In genomic region chr10:70041562-70041961, GRCm38 (mm10) we compare ENCODE assay signal across 26 mouse cellular contexts. TPM values are rescaled to one million over a fixed set of nuclear protein-coding genes. Genes with fewer than 3 reads are reported as not detected.
DNase-seq lines count a peak whose midpoint lies in the region; ATAC-seq and TF ChIP-seq lines count a peak whose summit lies in the region.
"Had no signal": no experiment of that assay in that cellular context is flagged by ENCODE, and none has a peak within 500 bp of the region (broad histone marks: within the 10 kb centered on the region; RNA-seq: fewer than 3 reads in every experiment).

No protein-coding gene starts in this region.

- H3K4me3 ChIP-seq in gastrocnemius, adult 2 months = no peak overlapping the region
- H3K4me3 ChIP-seq in MEL (ENCODE audit: control insufficient read depth in 1 of 2, insufficient read depth in 1 of 2, low read depth in 2 of 2, low read length in 2 of 2) = no peak overlapping the region
- H3K4me3 ChIP-seq in hindbrain, embryonic 11.5 days (ENCODE audit: low read depth, low read length) = no peak overlapping the region
- no peak overlapping the region for H3K4me3 ChIP-seq in midbrain, embryonic 15.5 days
- H3K4me3 ChIP-seq: embryonic facial prominence, embryonic 13.5 days; embryonic facial prominence, embryonic 15.5 days; erythroblast, embryonic 14.5 days; forebrain, embryonic 10.5 days; forebrain, embryonic 12.5 days had no signal

- TF ChIP-seq EP300 in MEL (IDR thresholded peaks at IDR 0.05; ENCODE audit: low read depth in 1 of 2, low read length in 2 of 2) = no peak

- no peak for DNase-seq in gastrocnemius, adult 2 months
- DNase-seq in gastrocnemius, postnatal 14 days = no peak
- DNase-seq in A20 (ENCODE audit: low read depth, low spot score) = peak; percentile 42
- peak; percentile 13 for DNase-seq in MEL (ENCODE audit: low read depth, low spot score)
- DNase-seq in ZHBTc4 (ENCODE audit: low read depth, low spot score) = peak; percentile 59
- DNase-seq in hindbrain, embryonic 11.5 days (ENCODE audit: low spot score) = no peak
- DNase-seq: adrenal gland, adult 2 months; adrenal gland, postnatal 10 days; adrenal gland, postnatal 25 days; cerebellum, adult 11 months; cerebellum, adult 18-20 months; cerebellum, adult 8-10 months; cerebellum, adult 9-11 months; cerebellum, postnatal 14 days; cerebellum, postnatal 36 days; embryo, embryonic 11 days had no signal

- H3K36me3 ChIP-seq in MEL (ENCODE audit: control insufficient read depth in 1 of 2, insufficient read depth in 2 of 2, low read length in 2 of 2) = no peaks in the 10 kb centered on the region
- no peaks in the 10 kb centered on the region for H3K36me3 ChIP-seq in hindbrain, embryonic 11.5 days (ENCODE audit: control insufficient read depth, insufficient read depth, low read length)
- no peaks in the 10 kb centered on the region for H3K36me3 ChIP-seq in midbrain, embryonic 15.5 days (replicated peaks)
- H3K36me3 ChIP-seq: embryonic facial prominence, embryonic 13.5 days; embryonic facial prominence, embryonic 15.5 days; forebrain, embryonic 10.5 days; forebrain, embryonic 12.5 days; G1E had no signal

- TF ChIP-seq POLR2A in MEL (IDR thresholded peaks at IDR 0.05; ENCODE audit: control insufficient read depth in 1 of 2, insufficient read depth in 1 of 2, low read depth in 1 of 2, low read length in 2 of 2, poor library complexity in 1 of 2) = no peak

- intact Hi-C loops in gastrocnemius, adult 2 months (cut with DNase I) = loop anchor here (5.0 kb wide), 1 partner anchor 56 kb away; the partner anchor contains the start of gene Ccdc6
- intact Hi-C loops in gastrocnemius, postnatal 14 days (cut with DNase I; ENCODE audit: low total_unique reads) = no loop called here

- no peak overlapping the region for H3K4me2 ChIP-seq in hindbrain, embryonic 11.5 days (replicated peaks; ENCODE audit: low read depth, low read length)
- no peak overlapping the region for H3K4me2 ChIP-seq in midbrain, embryonic 15.5 days
- H3K4me2 ChIP-seq: embryonic facial prominence, embryonic 13.5 days; embryonic facial prominence, embryonic 15.5 days; forebrain, embryonic 12.5 days had no signal

- TF ChIP-seq CTCF in gastrocnemius, adult 2 months (IDR thresholded peaks at IDR 0.05) = no peak
- TF ChIP-seq CTCF in MEL (IDR thresholded peaks at IDR 0.05 in 2 of 3, conservative IDR thresholded peaks at IDR 0.05 in 1 of 3; ENCODE audit: control insufficient read depth in 1 of 3, insufficient read depth in 1 of 3, low read depth in 2 of 3, low read length in 3 of 3, poor library complexity in 1 of 3, severe bottlenecking in 1 of 3) = no peak

- H3K4me1 ChIP-seq in MEL (ENCODE audit: control insufficient read depth in 1 of 2, insufficient read depth in 2 of 2, low read length in 2 of 2) = no peaks in the 10 kb centered on the region
- H3K4me1 ChIP-seq in hindbrain, embryonic 11.5 days (replicated peaks; ENCODE audit: control insufficient read depth, insufficient read depth, low read length) = no peaks in the 10 kb centered on the region
- H3K4me1 ChIP-seq in midbrain, embryonic 15.5 days = no peaks in the 10 kb centered on the region
- H3K4me1 ChIP-seq: embryonic facial prominence, embryonic 13.5 days; embryonic facial prominence, embryonic 15.5 days; forebrain, embryonic 10.5 days; forebrain, embryonic 12.5 days had no signal

- ATAC-seq in hindbrain, embryonic 11.5 days (ENCODE audit: low FRiP score) = no peak
- no peak for ATAC-seq in inflammation-experienced regulatory T-cells, adult 6 months
- no peak for ATAC-seq in midbrain, embryonic 15.5 days (replicated peaks)
- ATAC-seq: forebrain, embryonic 14.5 days; forebrain, embryonic 16.5 days had no signal

- peak overlapping the region; percentile 90 for H3K27ac ChIP-seq in gastrocnemius, adult 2 months
- no peak overlapping the region for H3K27ac ChIP-seq in MEL (ENCODE audit: control insufficient read depth, low read depth, low read length)
- no peak overlapping the region for H3K27ac ChIP-seq in hindbrain, embryonic 11.5 days (ENCODE audit: low read depth, low read length)
- no peak overlapping the region for H3K27ac ChIP-seq in midbrain, embryonic 15.5 days
- H3K27ac ChIP-seq: embryonic facial prominence, embryonic 13.5 days; embryonic facial prominence, embryonic 15.5 days; forebrain, embryonic 10.5 days; forebrain, embryonic 12.5 days had no signal

- no peaks in the 10 kb centered on the region for H3K27me3 ChIP-seq in MEL (ENCODE audit: control insufficient read depth in 1 of 2, insufficient read depth in 2 of 2, low read length in 2 of 2)
- no peaks in the 10 kb centered on the region for H3K27me3 ChIP-seq in hindbrain, embryonic 11.5 days (ENCODE audit: control insufficient read depth, insufficient read depth, low read length)
- no peaks in the 10 kb centered on the region for H3K27me3 ChIP-seq in midbrain, embryonic 15.5 days (replicated peaks)
- H3K27me3 ChIP-seq: embryonic facial prominence, embryonic 13.5 days; embryonic facial prominence, embryonic 15.5 days; forebrain, embryonic 12.5 days had no signal

- H3K79me2 ChIP-seq in MEL (ENCODE audit: control insufficient read depth, insufficient read depth, low read length, poor library complexity) = no peaks in the 10 kb centered on the region

- no peak overlapping the region for H3K9ac ChIP-seq in MEL (ENCODE audit: control insufficient read depth, low read depth, low read length, poor library complexity, severe bottlenecking)
- no peak overlapping the region for H3K9ac ChIP-seq in hindbrain, embryonic 11.5 days (ENCODE audit: low read depth, low read length)
- no peak overlapping the region for H3K9ac ChIP-seq in midbrain, embryonic 15.5 days
- H3K9ac ChIP-seq: embryonic facial prominence, embryonic 13.5 days; embryonic facial prominence, embryonic 15.5 days; forebrain, embryonic 12.5 days had no signal

- TF ChIP-seq RAD21 in MEL (IDR thresholded peaks at IDR 0.05; ENCODE audit: low read depth, low read length) = no peak

- no peaks in the 10 kb centered on the region for H3K9me3 ChIP-seq in MEL (replicated peaks; ENCODE audit: insufficient read depth, low read length)
- H3K9me3 ChIP-seq in hindbrain, embryonic 11.5 days (ENCODE audit: control insufficient read depth, low read length) = no peaks in the 10 kb centered on the region
- H3K9me3 ChIP-seq in midbrain, embryonic 15.5 days = no peaks in the 10 kb centered on the region
- H3K9me3 ChIP-seq: embryonic facial prominence, embryonic 13.5 days; embryonic facial prominence, embryonic 15.5 days; forebrain, embryonic 10.5 days; forebrain, embryonic 12.5 days had no signal

TF ChIP-seq in MEL, 35 proteins besides CTCF, POLR2A, EP300 and RAD21:
- TF ChIP-seq UBTF (IDR thresholded peaks at IDR 0.05; ENCODE audit: borderline replicate concordance, insufficient read depth, low read depth, low read length) (no peak), BHLHE40 (IDR thresholded peaks at IDR 0.05; ENCODE audit: borderline replicate concordance, low read depth, low read length) (no peak), ZKSCAN1 (IDR thresholded peaks at IDR 0.05; ENCODE audit: low read depth, low read length) (no peak), KAT2A (conservative IDR thresholded peaks at IDR 0.05; ENCODE audit: low read depth, low read length) (no peak), HCFC1 (IDR thresholded peaks at IDR 0.05; ENCODE audit: low read depth, low read length) (no peak), MAX (IDR thresholded peaks at IDR 0.05; ENCODE audit: low read length) (no peak), ELF1 (IDR thresholded peaks at IDR 0.05; ENCODE audit: low read depth, low read length) (no peak), TCF12 (IDR thresholded peaks at IDR 0.05; ENCODE audit: low read depth, low read length) (no peak), GATA1 (IDR thresholded peaks at IDR 0.05; ENCODE audit: low read depth, low read length) (no peak), ZNF384 (IDR thresholded peaks at IDR 0.05; ENCODE audit: low read depth, low read length) (no peak), POLR2AphosphoS5 (IDR thresholded peaks at IDR 0.05; ENCODE audit: borderline replicate concordance, low read depth, low read length) (no peak), POLR2AphosphoS2 (IDR thresholded peaks at IDR 0.05; ENCODE audit: low read length) (no peak), MEF2A (IDR thresholded peaks at IDR 0.05; ENCODE audit: extremely low read depth, insufficient replicate concordance, low read depth, low read length, poor library complexity, severe bottlenecking) (no peak)

RNA-seq across cellular contexts. Expression of gene Ccdc6, which starts 55.4 kb away (rescaled TPM):
- 100 to 1,000 TPM in 1 of 2 experiments, 10 to 100 TPM in 1; 94.2 to 115 TPM for total RNA-seq in gastrocnemius, adult 2 months (2021)
- total RNA-seq in gastrocnemius, postnatal 14 days (2021) = 10 to 100 TPM; 69.5 to 75.2 TPM
- total RNA-seq in MEL (2012; rRNA removed) = 25.4 and 28.6 TPM in 2 replicates
- polyA plus RNA-seq in MEL (2012; ENCODE audit: insufficient read depth in 1 of 2, insufficient read length in 2 of 2, low read depth in 1 of 2, low replicate concordance in 2 of 2, missing spikeins in 1 of 2) = 100 to 1,000 TPM in 1 of 2 experiments, 10 to 100 TPM in 1; 42.0 to 143 TPM
- 23.0 and 27.8 TPM in 2 replicates for polyA plus RNA-seq in hindbrain, embryonic 11.5 days (2014; fragmentation: Nextera tagmentation; extraction: Ambion mirVana)
- 10 to 100 TPM; 25.6 to 31.5 (median 27.3) TPM for polyA plus RNA-seq in inflammation-experienced regulatory T-cells, adult 6 months (2017; shearing (Covaris generic))
- polyA plus RNA-seq in midbrain, embryonic 15.5 days (2015; fragmentation: Nextera tagmentation; extraction: Ambion mirVana) = 23.3 and 25.3 TPM in 2 replicates

Comparison
In these comparisons a context has a peak if more than half of its experiments do, and no peak if none do; other contexts are left out.
1. DNase-seq: peak in A20 (single experiment), MEL (single experiment) and ZHBTc4 (single experiment); none in gastrocnemius, adult 2 months (single experiment), gastrocnemius, postnatal 14 days (single experiment) and hindbrain, embryonic 11.5 days (single experiment).